Mouse (Mus musculus) hindbrain, embryonic 15.5 days (tissue): Measurements from ENCODE around the gene Slc35a5. TPM values are rescaled to one million over a fixed set of nuclear protein-coding genes. Genes with fewer than 3 reads are reported as not detected.

Experiments used
- ATAC-seq: fragments of 200-750 bp; cut with Nextera tagmentation; 2 replicates; pipeline ENCODE4 v1.8.0; 2017; ENCODE audit warnings: low read depth, moderate number of reproducible peaks, moderate TSS enrichment; ENCODE audit not compliant: low FRiP score
- H3K27ac ChIP-seq: fragments of 300-500 bp; sonication (generic); replicated peaks from 2 replicates; pipeline ENCODE4 v1.5.1; 2015; ENCODE audit warnings: mild to moderate bottlenecking, inconsistent platforms
- H3K27me3 ChIP-seq: fragments of 300-500 bp; sonication (generic); 2 replicates; pipeline ENCODE4 v1.6.1; 2015; ENCODE audit warnings: control low read depth, inconsistent platforms
- H3K36me3 ChIP-seq: fragments of 300-500 bp; sonication (generic); 2 replicates; pipeline ENCODE4 v1.6.1; 2015; ENCODE audit warnings: control low read depth, inconsistent platforms
- H3K4me1 ChIP-seq: fragments of 300-500 bp; sonication (generic); replicated peaks from 2 replicates; pipeline ENCODE4 v1.6.1; 2015; ENCODE audit warnings: control low read depth, inconsistent platforms
- H3K4me2 ChIP-seq: fragments of 300-500 bp; sonication (generic); 2 replicates; pipeline ENCODE4 v1.6.1; 2015; ENCODE audit warnings: moderate library complexity, mild to moderate bottlenecking, inconsistent platforms
- H3K4me3 ChIP-seq: fragments of 300-500 bp; sonication (generic); 2 replicates; pipeline ENCODE4 v1.5.1; 2015; ENCODE audit warnings: mild to moderate bottlenecking, inconsistent platforms
- H3K9ac ChIP-seq: fragments of 300-500 bp; sonication (generic); 2 replicates; pipeline ENCODE4 v1.6.1; 2015; ENCODE audit warnings: inconsistent platforms
- H3K9me3 ChIP-seq: fragments of 300-500 bp; sonication (generic); 2 replicates; pipeline ENCODE4 v1.6.1; 2016; ENCODE audit warnings: control low read depth, inconsistent platforms
- WGBS: fragments of 180-500 bp; shearing (Covaris S2); methylation state at CpG from one replicate; pipeline ENCODE4 v1.1.7; 2015; 5-methylcytosine and 5-hydroxymethylcytosine counted together
- polyA plus RNA-seq: library from polyadenylated mRNA; unstranded; fragments of >200 nt; fragmentation: Nextera tagmentation; extraction: Ambion mirVana; gene quantifications from 2 replicates; pipeline ENCODE4 v1.2.1, GENCODE M21; 2015

The Slc35a5 gene
- polyA plus RNA-seq, 1 experiment from 2014 or later: 33.3 TPM

- Histone ChIP-seq H3K4me1 (no peaks in the 10 kb centered on the region), H3K9ac (no peak overlapping the region), H3K27me3 (no peaks in the 10 kb centered on the region), H3K9me3 (no peaks in the 10 kb centered on the region), H3K36me3 (no peaks in the 10 kb centered on the region), H3K27ac (no peak overlapping the region), H3K4me2 (no peak overlapping the region), H3K4me3 (no peak overlapping the region)
- ATAC-seq: no peak
- 84% methylated on average over 5 of the region's 5 CpGs for WGBS
Measured at GRCm38 (mm10) chr16:45108203-45108878, 50.2 kb downstream of the Slc35a5 start.

GRCm38 (mm10) chr16:45104993-45105392 is 53.5 kb downstream of the Slc35a5 start:
- no peak overlapping the region for H3K4me2 ChIP-seq
- ATAC-seq: no peak
- H3K4me1 ChIP-seq: no peaks in the 10 kb centered on the region
- no peak overlapping the region for H3K27ac ChIP-seq
- WGBS: 70% methylated on average over 3 of the region's 3 CpGs
- no peaks in the 10 kb centered on the region for H3K9me3 ChIP-seq
- H3K9ac ChIP-seq: no peak overlapping the region
- no peak overlapping the region for H3K4me3 ChIP-seq
- no peaks in the 10 kb centered on the region for H3K36me3 ChIP-seq
- H3K27me3 ChIP-seq: no peaks in the 10 kb centered on the region

GRCm38 (mm10) chr16:45100892-45101291 is 57.6 kb downstream of the Slc35a5 start:
- Histone ChIP-seq H3K9me3 (no peaks in the 10 kb centered on the region), H3K4me3 (no peak overlapping the region), H3K27ac (no peak overlapping the region), H3K4me1 (0 out of 2 replicates have a peak, but pooled peaks cover 6% of the 10 kb centered on the region), H3K27me3 (no peaks in the 10 kb centered on the region), H3K36me3 (no peaks in the 10 kb centered on the region), H3K9ac (no peak overlapping the region), H3K4me2 (no peak overlapping the region)
- 77% methylated on average over 3 of the region's 3 CpGs for WGBS
- ATAC-seq: no peak

GRCm38 (mm10) chr16:45098886-45099210 is 59.7 kb downstream of the Slc35a5 start:
- Histone ChIP-seq H3K9me3 (no peaks in the 10 kb centered on the region), H3K9ac (no peak overlapping the region), H3K27me3 (no peaks in the 10 kb centered on the region), H3K27ac (no peak overlapping the region), H3K4me3 (no peak overlapping the region), H3K4me1 (peaks cover 10% of the 10 kb centered on the region), H3K4me2 (no peak overlapping the region), H3K36me3 (no peaks in the 10 kb centered on the region)
- 62% methylated on average over 6 of the region's 6 CpGs for WGBS
- peak; percentile 34; the same call in 1 of the 2 replicates for ATAC-seq

GRCm38 (mm10) chr16:45098186-45098885 is 60.2 kb downstream of the Slc35a5 start:
- Histone ChIP-seq H3K36me3 (no peaks in the 10 kb centered on the region), H3K9me3 (no peaks in the 10 kb centered on the region), H3K27ac (no peak overlapping the region), H3K4me2 (no peak overlapping the region), H3K4me3 (no peak overlapping the region), H3K9ac (no peak overlapping the region), H3K4me1 (peaks cover 12% of the 10 kb centered on the region), H3K27me3 (no peaks in the 10 kb centered on the region)
- 54% methylated on average over 10 of the region's 10 CpGs for WGBS
- no peak for ATAC-seq

GRCm38 (mm10) chr16:45097467-45097866 is 61.0 kb downstream of the Slc35a5 start:
- Histone ChIP-seq H3K27ac (no peak overlapping the region), H3K36me3 (no peaks in the 10 kb centered on the region), H3K4me1 (peaks cover 13% of the 10 kb centered on the region), H3K4me2 (no peak overlapping the region), H3K9me3 (no peaks in the 10 kb centered on the region), H3K4me3 (no peak overlapping the region), H3K27me3 (no peaks in the 10 kb centered on the region), H3K9ac (no peak overlapping the region)
- WGBS: 96% methylated on average over 2 of the region's 2 CpGs
- ATAC-seq: no peak

GRCm38 (mm10) chr16:45095561-45096482 is 62.7 kb downstream of the Slc35a5 start:
- no peak for ATAC-seq
- no peak overlapping the region for H3K4me3 ChIP-seq
- H3K9me3 ChIP-seq: no peaks in the 10 kb centered on the region
- peaks cover 13% of the 10 kb centered on the region for H3K4me1 ChIP-seq
- H3K9ac ChIP-seq: no peak overlapping the region
- H3K36me3 ChIP-seq: no peaks in the 10 kb centered on the region
- H3K27me3 ChIP-seq: no peaks in the 10 kb centered on the region
- no peak overlapping the region for H3K27ac ChIP-seq
- no peak overlapping the region for H3K4me2 ChIP-seq
- 87% methylated on average over 26 of the region's 26 CpGs for WGBS

GRCm38 (mm10) chr16:45095030-45095429 is 63.5 kb downstream of the Slc35a5 start:
- no peaks in the 10 kb centered on the region for H3K36me3 ChIP-seq
- no peak overlapping the region for H3K27ac ChIP-seq
- ATAC-seq: no peak
- no peak overlapping the region for H3K4me2 ChIP-seq
- 94% methylated on average over 13 of the region's 13 CpGs for WGBS
- no peak overlapping the region for H3K9ac ChIP-seq
- H3K27me3 ChIP-seq: no peaks in the 10 kb centered on the region
- no peaks in the 10 kb centered on the region for H3K9me3 ChIP-seq
- peaks cover 13% of the 10 kb centered on the region for H3K4me1 ChIP-seq
- no peak overlapping the region for H3K4me3 ChIP-seq

GRCm38 (mm10) chr16:45094136-45094756 is 64.3 kb downstream of the Slc35a5 start:
- Histone ChIP-seq H3K27ac (no peak overlapping the region), H3K4me1 (peaks cover 13% of the 10 kb centered on the region), H3K9ac (peak overlapping the region; percentile 41), H3K27me3 (no peaks in the 10 kb centered on the region), H3K4me2 (peak overlapping the region; percentile 57), H3K4me3 (peak overlapping the region; percentile 37), H3K9me3 (no peaks in the 10 kb centered on the region), H3K36me3 (no peaks in the 10 kb centered on the region)
- WGBS: 11% methylated on average over 9 of the region's 9 CpGs
- 0 out of 2 replicates have a peak, but pooled peaks have one; percentile 49 for ATAC-seq

- peak within 1 kb of the TSS; percentile 57 for H3K4me2 ChIP-seq
- H3K27me3 ChIP-seq: no peaks in the 10 kb centered on the region
- 49% methylated on average over 6 of the region's 6 CpGs for WGBS
- ATAC-seq: no peak
- peak within 1 kb of the TSS; percentile 37 for H3K4me3 ChIP-seq
- no peak within 1 kb of the TSS for H3K27ac ChIP-seq
- no peaks in the 10 kb centered on the region for H3K36me3 ChIP-seq
- H3K9me3 ChIP-seq: no peaks in the 10 kb centered on the region
- peak within 1 kb of the TSS; percentile 41 for H3K9ac ChIP-seq
- peaks cover 8% of the 10 kb centered on the region for H3K4me1 ChIP-seq
Measured at GRCm38 (mm10) chr16:45093137-45093731, 65.3 kb downstream of the Slc35a5 start, which contains the start of gene Ccdc80. Ccdc80 (plus strand) TSS chr16:45093402.

GRCm38 (mm10) chr16:45090005-45090404 is 68.5 kb downstream of the Slc35a5 start:
- H3K27me3 ChIP-seq: no peaks in the 10 kb centered on the region
- H3K36me3 ChIP-seq: no peaks in the 10 kb centered on the region
- no peaks in the 10 kb centered on the region for H3K9me3 ChIP-seq
- 12% methylated on average over 10 of the region's 10 CpGs for WGBS
- no peak overlapping the region for H3K4me2 ChIP-seq
- H3K4me1 ChIP-seq: peaks cover 7% of the 10 kb centered on the region
- no peak overlapping the region for H3K4me3 ChIP-seq
- ATAC-seq: peak; percentile 79; the same call in 1 of the 2 replicates
- no peak overlapping the region for H3K9ac ChIP-seq
- no peak overlapping the region for H3K27ac ChIP-seq
